Mouse (Mus musculus) CH12.LX (cell line): ENCODE measurements around the gene Pef1. TPM values are rescaled to one million over a fixed set of nuclear protein-coding genes. Genes with fewer than 3 reads are reported as not detected.

ENCODE experiments used
- DNase-seq: peaks from one replicate; pipeline ENCODE4 v3.0.0-alpha.2; 2013; ENCODE audit errors: extremely low read depth
- H3K27ac ChIP-seq: 2 replicates; pipeline ENCODE4 v1.5.1; 2012; ENCODE audit warnings: low read depth, mild to moderate bottlenecking, control low read depth, moderate library complexity; ENCODE audit not compliant: insufficient read depth
- H3K27me3 ChIP-seq: replicated peaks from 2 replicates; pipeline ENCODE3; 2012; ENCODE audit warnings: inconsistent platforms
- H3K36me3 ChIP-seq, 2 experiments: replicated peaks in 1 of 2; 2 replicates each; pipeline versions ENCODE3 to v1.6.1; 2012; ENCODE audit warnings: inconsistent platforms in 1 of 2, low read length in 1 of 2, mild to moderate bottlenecking in 1 of 2, mixed read lengths in 1 of 2, moderate library complexity in 1 of 2; ENCODE audit not compliant: control insufficient read depth in 1 of 2, insufficient read depth in 1 of 2
- H3K4me1 ChIP-seq, 2 experiments: 2 replicates each; pipeline ENCODE4 v1.6.1; 2012; ENCODE audit warnings: inconsistent platforms in 1 of 2, moderate library complexity in 1 of 2; ENCODE audit not compliant: insufficient read depth in 2 of 2, control insufficient read depth in 1 of 2
- H3K4me2 ChIP-seq: 2 replicates; pipeline ENCODE4 v1.6.1; 2012; ENCODE audit warnings: low read depth, mild to moderate bottlenecking, control low read depth; ENCODE audit not compliant: poor library complexity, insufficient read depth, severe bottlenecking
- H3K4me3 ChIP-seq, 3 experiments: fragments of 150-350 bp in 1 of 3; sonication (generic) in 1 of 3; replicated peaks in 1 of 3; 2 replicates each; pipeline versions ENCODE3 to v1.5.1; 2011 to 2012; ENCODE audit warnings: low read depth in 2 of 3, low read length in 2 of 3, mild to moderate bottlenecking in 2 of 3, moderate library complexity in 2 of 3, control low read depth in 1 of 3, improper control_type of control experiment in 1 of 3, inconsistent platforms in 1 of 3, mixed read lengths in 1 of 3; ENCODE audit not compliant: poor library complexity in 1 of 3
- H3K79me2 ChIP-seq: replicated peaks from 2 replicates; pipeline ENCODE4 v1.6.1; 2012; ENCODE audit warnings: mild to moderate bottlenecking, moderate library complexity; ENCODE audit not compliant: control insufficient read depth, poor library complexity, insufficient read depth, severe bottlenecking; ENCODE audit errors: extremely low read depth
- H3K9ac ChIP-seq: 2 replicates; pipeline ENCODE4 v1.6.1; 2012; ENCODE audit warnings: low read depth, mild to moderate bottlenecking, control low read depth, moderate library complexity; ENCODE audit not compliant: insufficient read depth
- H3K9me3 ChIP-seq: replicated peaks from 2 replicates; pipeline ENCODE3; 2012; ENCODE audit warnings: low read length, inconsistent platforms, mixed read lengths
- BHLHE40 ChIP-seq: IDR thresholded peaks from 2 replicates; pipeline ENCODE4 v1.6.1; 2011; ENCODE audit warnings: mild to moderate bottlenecking, low read depth, low read length, improper control_type of control experiment
- CHD2 ChIP-seq: IDR thresholded peaks from 2 replicates; pipeline ENCODE4 v1.6.1; 2011; ENCODE audit warnings: low read length, improper control_type of control experiment
- E2F4 ChIP-seq: IDR thresholded peaks from 2 replicates; pipeline ENCODE4 v1.6.1; 2011; ENCODE audit warnings: low read depth, low read length, improper control_type of control experiment; ENCODE audit not compliant: insufficient replicate concordance
- ELF1 ChIP-seq: IDR thresholded peaks from 2 replicates; pipeline ENCODE4 v1.6.1; 2014; ENCODE audit warnings: low read depth, mild to moderate bottlenecking, inconsistent platforms, low read length, improper control_type of control experiment
- ETS1 ChIP-seq: conservative IDR thresholded peaks from 2 replicates; pipeline ENCODE4 v1.6.1; 2012; ENCODE audit warnings: low read depth, mild to moderate bottlenecking, inconsistent platforms, low read length, improper control_type of control experiment, moderate library complexity
- HCFC1 ChIP-seq: IDR thresholded peaks from 2 replicates; pipeline ENCODE4 v1.6.1; 2012; ENCODE audit warnings: low read depth, mild to moderate bottlenecking, inconsistent platforms, low read length, improper control_type of control experiment
- MAFK ChIP-seq: IDR thresholded peaks from 2 replicates; pipeline ENCODE4 v1.6.1; 2011; ENCODE audit warnings: low read length, improper control_type of control experiment; ENCODE audit not compliant: insufficient replicate concordance
- MAX ChIP-seq: IDR thresholded peaks from 2 replicates; pipeline ENCODE4 v1.6.1; 2011; ENCODE audit warnings: low read length, improper control_type of control experiment
- MXI1 ChIP-seq: IDR thresholded peaks from 2 replicates; pipeline ENCODE4 v1.6.1; 2011; ENCODE audit warnings: mild to moderate bottlenecking, low read depth, low read length, improper control_type of control experiment
- NRF1 ChIP-seq: IDR thresholded peaks from 2 replicates; pipeline ENCODE4 v1.6.1; 2014; ENCODE audit warnings: low read depth, mild to moderate bottlenecking, inconsistent platforms, low read length, improper control_type of control experiment, moderate library complexity
- RCOR1 ChIP-seq: conservative IDR thresholded peaks from 2 replicates; pipeline ENCODE4 v1.6.1; 2012; ENCODE audit warnings: low read depth, mild to moderate bottlenecking, inconsistent platforms, low read length, improper control_type of control experiment
- SMC3 ChIP-seq: IDR thresholded peaks from 2 replicates; pipeline ENCODE4 v1.6.1; 2011; ENCODE audit warnings: low read depth, low read length, improper control_type of control experiment
- TBP ChIP-seq: conservative IDR thresholded peaks from 2 replicates; pipeline ENCODE4 v1.6.1; 2011; ENCODE audit warnings: low read depth, low read length, improper control_type of control experiment
- ZC3H11A ChIP-seq: IDR thresholded peaks from 2 replicates; pipeline ENCODE4 v1.6.1; 2012; ENCODE audit warnings: low read depth, mild to moderate bottlenecking, inconsistent platforms, low read length, improper control_type of control experiment
- dilution Hi-C: fragments of 300-500 bp; cut with MboI; formaldehyde crosslinking; loops from 2 replicates; pipeline ENCODE4 v1.14.3; 2020; ENCODE audit warnings: low sequenced_read_pairs; ENCODE audit not compliant: extremely low pct_unique_long_range_greater_than_20kb, extremely low pct_ligation_motif_present
- in situ Hi-C: fragments of 300-500 bp; cut with MboI; formaldehyde crosslinking; loops from 3 replicates; pipeline ENCODE4 v1.14.3; 2019; ENCODE audit warnings: low sequenced_read_pairs, low pct_ligation_motif_present, low pct_unique_long_range_greater_than_20kb, mixed read lengths
- polyA plus RNA-seq: library from polyadenylated mRNA; unstranded; fragments of >175 nt; gene quantifications from 2 replicates; pipeline ENCODE4 v1.2.1, GENCODE M21; 2012; ENCODE audit warnings: low read depth; ENCODE audit not compliant: insufficient read length
- total RNA-seq, 2 experiments: library from RNA; depleted of rRNA; stranded (reverse); fragments of 300-350 nt in 1 of 2; fragments of >200 nt in 1 of 2; gene quantifications; 2 replicates each; pipeline ENCODE4 v1.2.3; 2012 to 2014

The Pef1 gene
- total and polyA plus RNA-seq, 3 experiments = 26.2 to 38.6 (median 32.5) TPM

GRCm38 (mm10) chr4:130128907-130129306 is 26.5 kb downstream of the Pef1 start:
- peaks cover 35 to 47% of the 10 kb centered on the region in 2 experiments for H3K36me3 ChIP-seq
- H3K4me1 ChIP-seq = no peaks in the 10 kb centered on the region
- DNase-seq = no peak
- no peak overlapping the region for H3K9ac ChIP-seq
- no peaks in the 10 kb centered on the region for H3K9me3 ChIP-seq
- no peak overlapping the region for H3K4me3 ChIP-seq
- peaks cover 26% of the 10 kb centered on the region for H3K27me3 ChIP-seq
- H3K79me2 ChIP-seq = no peaks in the 10 kb centered on the region
- H3K4me2 ChIP-seq = no peak overlapping the region
- in situ Hi-C loops (no loop called here), dilution Hi-C loops (no loop called here)
- H3K27ac ChIP-seq = no peak overlapping the region
- TF ChIP-seq RCOR1 = no peak
- TF ChIP-seq TBP = no peak
- no peak for TF ChIP-seq SMC3
- no peak for TF ChIP-seq MXI1
- no peak for TF ChIP-seq ELF1
- TF ChIP-seq NRF1 = no peak
- no peak for TF ChIP-seq MAFK
- TF ChIP-seq CHD2 = no peak
- no peak for TF ChIP-seq BHLHE40
- no peak for TF ChIP-seq MAX
- no peak for TF ChIP-seq ZC3H11A
- TF ChIP-seq ETS1 = no peak
- TF ChIP-seq, all 38 proteins: peak for 0

GRCm38 (mm10) chr4:130130082-130130481 is 27.7 kb downstream of the Pef1 start:
- H3K9me3 ChIP-seq = no peaks in the 10 kb centered on the region
- peaks cover 25 to 35% of the 10 kb centered on the region in 2 experiments for H3K36me3 ChIP-seq
- peaks cover 38% of the 10 kb centered on the region for H3K27me3 ChIP-seq
- no peak for TF ChIP-seq E2F4
- no peak for TF ChIP-seq HCFC1
- TF ChIP-seq ETS1 = no peak
- H3K27ac ChIP-seq = no peak overlapping the region
- H3K4me3 ChIP-seq = no peak overlapping the region
- no peak overlapping the region for H3K9ac ChIP-seq
- in situ Hi-C loops (no loop called here), dilution Hi-C loops (no loop called here)
- H3K79me2 ChIP-seq = no peaks in the 10 kb centered on the region
- no peak overlapping the region for H3K4me2 ChIP-seq
- H3K4me1 ChIP-seq = no peaks in the 10 kb centered on the region
- no peak for DNase-seq
